7 mouse cellular contexts compared by ENCODE assay signal in the genomic region with DNA sequence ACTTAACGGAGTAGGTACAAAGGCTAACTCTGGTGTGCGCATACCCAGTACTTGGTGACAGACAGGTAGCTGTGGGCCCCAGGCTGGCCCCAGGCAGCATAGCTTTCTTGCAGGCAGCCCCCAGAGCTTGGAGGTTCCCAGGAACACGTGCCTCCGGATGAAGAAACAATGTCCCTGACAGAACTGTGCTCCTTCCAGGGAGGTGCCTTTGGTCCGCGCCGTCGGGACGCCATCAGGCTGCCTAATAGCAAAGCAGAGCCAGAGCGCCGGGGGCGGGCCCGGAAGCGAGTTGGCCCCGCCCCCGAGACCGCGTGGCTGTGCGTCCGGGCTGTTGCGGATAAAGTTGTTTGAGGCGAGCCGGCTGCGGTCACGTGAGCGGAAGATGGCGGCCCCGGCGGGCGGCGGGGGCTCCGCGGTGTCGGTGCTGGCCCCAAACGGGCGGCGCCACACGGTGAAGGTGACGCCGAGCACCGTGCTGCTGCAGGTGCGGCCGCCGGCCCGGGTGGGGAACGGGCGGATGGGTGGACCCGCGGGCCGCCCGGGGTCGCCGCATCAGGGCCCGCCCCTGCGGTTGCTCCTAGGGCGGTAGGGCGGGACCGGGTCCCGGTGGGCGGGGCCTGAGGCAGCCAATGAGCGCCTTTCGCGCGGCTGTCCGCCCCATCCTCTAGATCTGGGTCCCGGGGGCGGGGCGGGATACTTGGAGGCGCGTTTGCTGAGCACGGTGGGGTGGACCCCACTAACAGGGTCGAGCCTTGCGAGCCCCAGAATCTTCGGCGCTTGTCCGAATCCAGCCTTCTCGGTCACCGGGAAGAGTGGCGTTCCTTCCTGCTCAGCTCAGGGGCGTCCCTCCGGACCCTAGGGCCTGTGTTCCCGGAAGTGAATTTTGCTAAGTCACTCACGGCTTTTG. TPM values are rescaled to one million over a fixed set of nuclear protein-coding genes. Genes with fewer than 3 reads are reported as not detected.
DNase-seq lines count a peak whose midpoint lies in the region; ATAC-seq lines count a peak whose summit lies in the region.

Gene Aspscr1 (plus strand): TSS at position 287 of the 907 bp plus-strand sequence.

- peak; percentile 93 for ATAC-seq in granulocyte monocyte progenitor cell, adult 5-6 weeks (replicated peaks; ENCODE audit: poor library complexity, severe bottlenecking)
- ATAC-seq in midbrain, embryonic 13.5 days, result peak; percentile 95

- peak within 1 kb of the TSS; percentile 98 for H3K27ac ChIP-seq in embryonic facial prominence, embryonic 10.5 days (replicated peaks)
- peak within 1 kb of the TSS; percentile 98 for H3K27ac ChIP-seq in limb, embryonic 10.5 days
- peak within 1 kb of the TSS; percentile 92 for H3K27ac ChIP-seq in midbrain, embryonic 13.5 days

- peaks cover 36% of the 10 kb centered on the region for H3K36me3 ChIP-seq in embryonic facial prominence, embryonic 10.5 days (replicated peaks)
- H3K36me3 ChIP-seq in limb, embryonic 10.5 days, result peaks cover 36% of the 10 kb centered on the region
- peaks cover 17% of the 10 kb centered on the region for H3K36me3 ChIP-seq in midbrain, embryonic 13.5 days

- H3K4me3 ChIP-seq in embryonic facial prominence, embryonic 10.5 days, result peak within 1 kb of the TSS; percentile 85
- H3K4me3 ChIP-seq in limb, embryonic 10.5 days, result peak within 1 kb of the TSS; percentile 73
- H3K4me3 ChIP-seq in midbrain, embryonic 13.5 days (replicated peaks), result peak within 1 kb of the TSS; percentile 74

- H3K27me3 ChIP-seq in embryonic facial prominence, embryonic 10.5 days (replicated peaks; ENCODE audit: low read depth, poor library complexity, severe bottlenecking), result no peaks in the 10 kb centered on the region
- no peaks in the 10 kb centered on the region for H3K27me3 ChIP-seq in limb, embryonic 10.5 days (ENCODE audit: low read depth, poor library complexity, severe bottlenecking)
- H3K27me3 ChIP-seq in midbrain, embryonic 13.5 days, result no peaks in the 10 kb centered on the region

- peak within 1 kb of the TSS; percentile 91 for H3K4me2 ChIP-seq in midbrain, embryonic 13.5 days (replicated peaks)

- no peaks in the 10 kb centered on the region for H3K9me3 ChIP-seq in embryonic facial prominence, embryonic 10.5 days
- H3K9me3 ChIP-seq in limb, embryonic 10.5 days (replicated peaks), result no peaks in the 10 kb centered on the region
- no peaks in the 10 kb centered on the region for H3K9me3 ChIP-seq in midbrain, embryonic 13.5 days

- 1% methylated on average over 83 of the region's 83 CpGs for WGBS in embryonic facial prominence, embryonic 10.5 days
- WGBS in limb, embryonic 10.5 days, result 2% methylated on average over 83 of the region's 83 CpGs
- 1% methylated on average over 74 of the region's 83 CpGs for WGBS in midbrain, embryonic 13.5 days

- DNase-seq in adrenal gland, postnatal 10 days, result peak; percentile 98
- peak; percentile 96 for DNase-seq in embryonic facial prominence, embryonic 10.5 days (ENCODE audit: low spot score)
- DNase-seq in kidney, adult 11 months, result peak; percentile 95
- DNase-seq in limb, embryonic 10.5 days (ENCODE audit: low spot score), result peak; percentile 97
- DNase-seq in spleen, adult 12 weeks (ENCODE audit: low spot score), result peak; percentile 94

- peaks cover 26% of the 10 kb centered on the region for H3K4me1 ChIP-seq in embryonic facial prominence, embryonic 10.5 days
- H3K4me1 ChIP-seq in limb, embryonic 10.5 days, result peaks cover 15% of the 10 kb centered on the region
- peaks cover 25% of the 10 kb centered on the region for H3K4me1 ChIP-seq in midbrain, embryonic 13.5 days (replicated peaks)

- H3K9ac ChIP-seq in midbrain, embryonic 13.5 days (replicated peaks), result peak within 1 kb of the TSS; percentile 80

RNA-seq across cellular contexts. Expression of gene Aspscr1, which starts in this region (rescaled TPM):
- total RNA-seq in adrenal gland, postnatal 10 days (2021), result 10 to 100 TPM; 67.9 to 81.5 TPM
- 151 and 155 TPM in 2 replicates for polyA plus RNA-seq in embryonic facial prominence, embryonic 10.5 days (2016; fragmentation: Nextera tagmentation; extraction: Ambion mirVana)
- 44.6 and 84.7 TPM in 2 replicates for total RNA-seq in granulocyte monocyte progenitor cell, adult 5-6 weeks (2014; fragmentation: Nextera tagmentation)
- 29.0 and 33.5 TPM in 2 replicates for total RNA-seq in granulocyte monocyte progenitor cell, adult 5-6 weeks (2017)
- polyA plus RNA-seq in limb, embryonic 10.5 days (2016; fragmentation: Nextera tagmentation; extraction: Ambion mirVana), result 166 and 171 TPM in 2 replicates
- polyA plus RNA-seq in midbrain, embryonic 13.5 days (2015; fragmentation: Nextera tagmentation; extraction: Ambion mirVana), result 149 and 154 TPM in 2 replicates

Comparison
In these comparisons a context has a peak if more than half of its experiments do, and no peak if none do; other contexts are left out.
1. Peak in every context shown above with its lines: DNase-seq, ATAC-seq, H3K4me3 ChIP-seq and H3K27ac ChIP-seq.